Mouse (Mus musculus): Measurements from ENCODE around the gene Crip3. TPM values are rescaled to one million over a fixed set of nuclear protein-coding genes. Genes with fewer than 3 reads are reported as not detected.

Gene Crip3
- 0.40 and 0.63 TPM in 2 replicates for polyA plus RNA-seq (2016; fragmentation: Nextera tagmentation; extraction: Ambion mirVana)

GRCm38 (mm10) chr17:46428761-46429414 is at the start of gene Crip3:
TSS of gene Crip3 (plus strand) at chr17:46428926.
- Histone ChIP-seq H3K4me1 (replicated peaks) (peaks cover 11% of the 10 kb centered on the region; the same call in 1 of the 2 replicates), H3K4me2 (peak within 1 kb of the TSS; percentile 55), H3K9me3 (no peaks in the 10 kb centered on the region), H3K27me3 (peaks cover 28% of the 10 kb centered on the region), H3K36me3 (no peaks in the 10 kb centered on the region), H3K9ac (replicated peaks) (peak within 1 kb of the TSS; percentile 31; the same call in 1 of the 2 replicates), H3K4me3 (replicated peaks) (peak within 1 kb of the TSS; percentile 26), H3K27ac (no peak within 1 kb of the TSS)
- WGBS: 13% methylated on average over 18 of the region's 18 CpGs
- ATAC-seq (ENCODE audit: insufficient number of reproducible peaks, insufficient read depth, low FRiP score, low TSS enrichment, low read depth): no peak

- ATAC-seq (ENCODE audit: insufficient number of reproducible peaks, insufficient read depth, low FRiP score, low TSS enrichment, low read depth): peak; percentile 98
- H3K4me2 ChIP-seq: peak within 1 kb of the TSS; percentile 72
- H3K4me3 ChIP-seq (replicated peaks): peak within 1 kb of the TSS; percentile 96
- H3K27me3 ChIP-seq: no peaks in the 10 kb centered on the region
- H3K9me3 ChIP-seq: no peaks in the 10 kb centered on the region
- WGBS: under 1% methylated on average over 72 of the region's 105 CpGs
- peak within 1 kb of the TSS; percentile 98 for H3K9ac ChIP-seq (replicated peaks)
- peak within 1 kb of the TSS; percentile 91 for H3K27ac ChIP-seq
- peaks cover 12% of the 10 kb centered on the region for H3K4me1 ChIP-seq (replicated peaks)
- peaks cover 19% of the 10 kb centered on the region for H3K36me3 ChIP-seq
Observed at GRCm38 (mm10) chr17:46383294-46384060, 45.2 kb upstream of the Crip3 start, which contains the start of gene Zfp318. TSS of gene Zfp318 (plus strand) at chr17:46383731.

GRCm38 (mm10) chr17:46384061-46384801 is 44.5 kb upstream of the Crip3 start:
- ATAC-seq (ENCODE audit: insufficient number of reproducible peaks, insufficient read depth, low FRiP score, low TSS enrichment, low read depth): no peak
- no peaks in the 10 kb centered on the region for H3K27me3 ChIP-seq
- H3K9me3 ChIP-seq: no peaks in the 10 kb centered on the region
- peaks cover 26% of the 10 kb centered on the region for H3K36me3 ChIP-seq
- peak overlapping the region; percentile 98 for H3K9ac ChIP-seq (replicated peaks)
- H3K27ac ChIP-seq: peak overlapping the region; percentile 91
- WGBS: under 1% methylated on average over 64 of the region's 70 CpGs
- peak overlapping the region; percentile 72 for H3K4me2 ChIP-seq
- H3K4me1 ChIP-seq (replicated peaks): peaks cover 12% of the 10 kb centered on the region
- peak overlapping the region; percentile 96 for H3K4me3 ChIP-seq (replicated peaks)

- Histone ChIP-seq H3K4me1 (replicated peaks) (peaks cover 12% of the 10 kb centered on the region), H3K9me3 (no peaks in the 10 kb centered on the region), H3K4me3 (replicated peaks) (no peak overlapping the region), H3K9ac (replicated peaks) (no peak overlapping the region), H3K27me3 (no peaks in the 10 kb centered on the region), H3K4me2 (no peak overlapping the region), H3K36me3 (peaks cover 49% of the 10 kb centered on the region), H3K27ac (no peak overlapping the region)
- no peak for ATAC-seq (ENCODE audit: insufficient number of reproducible peaks, insufficient read depth, low FRiP score, low TSS enrichment, low read depth)
- 94% methylated on average over 3 of the region's 3 CpGs for WGBS
Observed at GRCm38 (mm10) chr17:46388200-46388599, 40.5 kb upstream of the Crip3 start.

GRCm38 (mm10) chr17:46393012-46393411 is 35.7 kb upstream of the Crip3 start:
- Histone ChIP-seq H3K27ac (no peak overlapping the region), H3K4me1 (replicated peaks) (no peaks in the 10 kb centered on the region), H3K4me3 (replicated peaks) (no peak overlapping the region), H3K4me2 (no peak overlapping the region), H3K9ac (replicated peaks) (no peak overlapping the region), H3K9me3 (no peaks in the 10 kb centered on the region), H3K36me3 (peaks cover 69% of the 10 kb centered on the region), H3K27me3 (no peaks in the 10 kb centered on the region)
- ATAC-seq (ENCODE audit: insufficient number of reproducible peaks, insufficient read depth, low FRiP score, low TSS enrichment, low read depth): no peak
- 51% methylated on average over 2 of the region's 2 CpGs for WGBS

- Histone ChIP-seq H3K36me3 (peaks cover 69% of the 10 kb centered on the region), H3K27ac (no peak overlapping the region)
- 88% methylated on average over 1 of the region's 1 CpGs for WGBS
Observed at GRCm38 (mm10) chr17:46394631-46395030, 34.1 kb upstream of the Crip3 start.

GRCm38 (mm10) chr17:46408478-46408877 is 20.2 kb upstream of the Crip3 start:
- H3K9ac ChIP-seq (replicated peaks): no peak overlapping the region
- H3K4me1 ChIP-seq (replicated peaks): no peaks in the 10 kb centered on the region
- H3K36me3 ChIP-seq: peaks cover 88% of the 10 kb centered on the region
- H3K27me3 ChIP-seq: no peaks in the 10 kb centered on the region
- no peak for ATAC-seq (ENCODE audit: insufficient number of reproducible peaks, insufficient read depth, low FRiP score, low TSS enrichment, low read depth)
- WGBS: 43% methylated on average over 3 of the region's 3 CpGs
- no peaks in the 10 kb centered on the region for H3K9me3 ChIP-seq
- no peak overlapping the region for H3K4me3 ChIP-seq (replicated peaks)
- H3K27ac ChIP-seq: no peak overlapping the region
- no peak overlapping the region for H3K4me2 ChIP-seq

More at GRCm38 (mm10) chr17:46394631-46395030, 34.1 kb upstream of the Crip3 start:
- no peak overlapping the region for H3K4me3 ChIP-seq (replicated peaks)
- no peaks in the 10 kb centered on the region for H3K4me1 ChIP-seq (replicated peaks)
- no peaks in the 10 kb centered on the region for H3K9me3 ChIP-seq
- no peak overlapping the region for H3K4me2 ChIP-seq
- ATAC-seq (ENCODE audit: insufficient number of reproducible peaks, insufficient read depth, low FRiP score, low TSS enrichment, low read depth): no peak
- no peaks in the 10 kb centered on the region for H3K27me3 ChIP-seq
- H3K9ac ChIP-seq (replicated peaks): no peak overlapping the region

GRCm38 (mm10) chr17:46418628-46419027 is 10.1 kb upstream of the Crip3 start:
- Histone ChIP-seq H3K4me1 (replicated peaks) (0 out of 2 replicates have a peak, but pooled peaks cover 3% of the 10 kb centered on the region), H3K9ac (replicated peaks) (no peak overlapping the region), H3K4me2 (no peak overlapping the region), H3K27me3 (no peaks in the 10 kb centered on the region), H3K36me3 (peaks cover 15% of the 10 kb centered on the region), H3K9me3 (no peaks in the 10 kb centered on the region), H3K27ac (no peak overlapping the region), H3K4me3 (replicated peaks) (no peak overlapping the region)
- ATAC-seq (ENCODE audit: insufficient number of reproducible peaks, insufficient read depth, low FRiP score, low TSS enrichment, low read depth): no peak
- WGBS: 79% methylated on average over 5 of the region's 5 CpGs

- H3K27ac ChIP-seq: no peak overlapping the region
- H3K4me2 ChIP-seq: no peak overlapping the region
- no peak overlapping the region for H3K4me3 ChIP-seq (replicated peaks)
- H3K36me3 ChIP-seq: peaks cover 7% of the 10 kb centered on the region; the same call in 1 of the 2 replicates
- no peaks in the 10 kb centered on the region for H3K27me3 ChIP-seq
- H3K9ac ChIP-seq (replicated peaks): no peak overlapping the region
- no peaks in the 10 kb centered on the region for H3K4me1 ChIP-seq (replicated peaks)
- no peaks in the 10 kb centered on the region for H3K9me3 ChIP-seq
- ATAC-seq (ENCODE audit: insufficient number of reproducible peaks, insufficient read depth, low FRiP score, low TSS enrichment, low read depth): no peak
Observed at GRCm38 (mm10) chr17:46419717-46420116, 9.0 kb upstream of the Crip3 start.

- H3K9me3 ChIP-seq: no peaks in the 10 kb centered on the region
- no peak for ATAC-seq (ENCODE audit: insufficient number of reproducible peaks, insufficient read depth, low FRiP score, low TSS enrichment, low read depth)
- H3K4me3 ChIP-seq (replicated peaks): no peak overlapping the region
Observed at GRCm38 (mm10) chr17:46426496-46426895, 2.2 kb upstream of the Crip3 start.

GRCm38 (mm10) chr17:46433627-46434026 is 4.9 kb downstream of the Crip3 start:
- no peaks in the 10 kb centered on the region for H3K9me3 ChIP-seq
- peak overlapping the region; percentile 51 for H3K4me2 ChIP-seq
- WGBS: 10% methylated on average over 17 of the region's 17 CpGs
- peaks cover 70% of the 10 kb centered on the region for H3K27me3 ChIP-seq
- peaks cover 18% of the 10 kb centered on the region; the same call in 1 of the 2 replicates for H3K4me1 ChIP-seq (replicated peaks)
- ATAC-seq (ENCODE audit: insufficient number of reproducible peaks, insufficient read depth, low FRiP score, low TSS enrichment, low read depth): no peak; the same call in 1 of the 2 replicates
- H3K36me3 ChIP-seq: no peaks in the 10 kb centered on the region
- H3K9ac ChIP-seq (replicated peaks): no peak overlapping the region
- H3K4me3 ChIP-seq (replicated peaks): peak overlapping the region; percentile 25
- H3K27ac ChIP-seq: no peak overlapping the region

More at GRCm38 (mm10) chr17:46426496-46426895, 2.2 kb upstream of the Crip3 start:
- Histone ChIP-seq H3K36me3 (no peaks in the 10 kb centered on the region), H3K4me2 (no peak overlapping the region), H3K27ac (no peak overlapping the region), H3K9ac (replicated peaks) (no peak overlapping the region), H3K27me3 (peaks cover 17% of the 10 kb centered on the region), H3K4me1 (replicated peaks) (peaks cover 8% of the 10 kb centered on the region; the same call in 1 of the 2 replicates)

Data from limb, embryonic 12.5 days (tissue).